Mouse (Mus musculus) intestine, embryonic 14.5 days (tissue): Measurements from ENCODE around the gene Mpzl3. TPM values are rescaled to one million over a fixed set of nuclear protein-coding genes. Genes with fewer than 3 reads are reported as not detected.

Source experiments
- ATAC-seq: fragments of 200-750 bp; cut with Nextera tagmentation; replicated peaks from 2 replicates; pipeline ENCODE4 v1.8.0; 2017; ENCODE audit warnings: low read depth, moderate number of reproducible peaks, moderate TSS enrichment, moderate library complexity; ENCODE audit not compliant: low FRiP score, low TSS enrichment
- DNase-seq: peaks from one replicate; pipeline ENCODE4 v3.0.0-alpha.2; 2018; ENCODE audit warnings: low spot score
- H3K27ac ChIP-seq: fragments of 300-500 bp; sonication (generic); 2 replicates; pipeline ENCODE4 v1.5.1; 2014; ENCODE audit warnings: low read depth, mild to moderate bottlenecking, control low read depth
- H3K27me3 ChIP-seq: fragments of 300-500 bp; sonication (generic); replicated peaks from 2 replicates; pipeline ENCODE4 v1.6.1; 2014; ENCODE audit warnings: low read length, control low read depth; ENCODE audit not compliant: control insufficient read depth, insufficient read depth
- H3K36me3 ChIP-seq: fragments of 300-500 bp; sonication (generic); 2 replicates; pipeline ENCODE4 v1.6.1; 2014; ENCODE audit warnings: low read length, control low read depth; ENCODE audit not compliant: control insufficient read depth, insufficient read depth
- H3K4me1 ChIP-seq: fragments of 300-500 bp; sonication (generic); replicated peaks from 2 replicates; pipeline ENCODE4 v1.6.1; 2014; ENCODE audit warnings: low read length, control low read depth, mixed read lengths; ENCODE audit not compliant: control insufficient read depth, insufficient read depth
- H3K4me2 ChIP-seq: fragments of 300-500 bp; sonication (generic); 2 replicates; pipeline ENCODE4 v1.6.1; 2014; ENCODE audit warnings: low read length
- H3K4me3 ChIP-seq: fragments of 300-500 bp; sonication (generic); 2 replicates; pipeline ENCODE4 v1.5.1; 2014; ENCODE audit warnings: low read depth, low read length, control low read depth, mixed read lengths
- H3K9ac ChIP-seq: fragments of 300-500 bp; sonication (generic); 2 replicates; pipeline ENCODE4 v1.6.1; 2014; ENCODE audit warnings: mild to moderate bottlenecking, low read length
- H3K9me3 ChIP-seq: fragments of 300-500 bp; sonication (generic); 2 replicates; pipeline ENCODE4 v1.6.1; 2016; ENCODE audit warnings: low read length, control low read depth; ENCODE audit not compliant: control insufficient read depth
- WGBS: fragments of 180-500 bp; shearing (Covaris S2); extraction: QIAGEN DNeasy Blood & Tissue Kit; methylation state at CpG from one replicate; pipeline ENCODE4 v1.1.7; 2014; 5-methylcytosine and 5-hydroxymethylcytosine counted together
- polyA plus RNA-seq: library from polyadenylated mRNA; unstranded; fragments of >200 nt; fragmentation: Nextera tagmentation; extraction: Ambion mirVana; gene quantifications from 2 replicates; pipeline ENCODE4 v1.2.1, GENCODE M21; 2014

Mpzl3 gene
- polyA plus RNA-seq, 1 experiment from 2014 or later = 6.5 TPM

GRCm38 (mm10) chr9:45083132-45083531 is 28.1 kb downstream of the Mpzl3 start:
- Histone ChIP-seq H3K27ac (no peak overlapping the region), H3K9me3 (no peaks in the 10 kb centered on the region), H3K4me2 (no peak overlapping the region), H3K4me3 (no peak overlapping the region), H3K27me3 (0 out of 2 replicates have a peak, but pooled peaks cover 5% of the 10 kb centered on the region), H3K9ac (no peak overlapping the region), H3K36me3 (no peaks in the 10 kb centered on the region), H3K4me1 (no peaks in the 10 kb centered on the region)
- DNase-seq (no peak), ATAC-seq (no peak)
- WGBS = 84% methylated on average over 3 of the region's 3 CpGs

GRCm38 (mm10) chr9:45084556-45084955 is 29.6 kb downstream of the Mpzl3 start:
- Histone ChIP-seq H3K4me1 (no peaks in the 10 kb centered on the region), H3K4me2 (no peak overlapping the region), H3K4me3 (no peak overlapping the region), H3K9me3 (no peaks in the 10 kb centered on the region), H3K9ac (no peak overlapping the region), H3K27me3 (0 out of 2 replicates have a peak, but pooled peaks cover 5% of the 10 kb centered on the region), H3K36me3 (no peaks in the 10 kb centered on the region), H3K27ac (no peak overlapping the region)
- ATAC-seq = no peak
- no peak for DNase-seq
- 69% methylated on average over 5 of the region's 5 CpGs for WGBS

GRCm38 (mm10) chr9:45085741-45086690 is 31.0 kb downstream of the Mpzl3 start:
- H3K4me3 ChIP-seq = no peak overlapping the region
- H3K4me2 ChIP-seq = no peak overlapping the region
- no peak for DNase-seq
- ATAC-seq = no peak
- H3K9ac ChIP-seq = no peak overlapping the region
- H3K9me3 ChIP-seq = no peaks in the 10 kb centered on the region
- H3K4me1 ChIP-seq = no peaks in the 10 kb centered on the region
- H3K27me3 ChIP-seq = 0 out of 2 replicates have a peak, but pooled peaks cover 5% of the 10 kb centered on the region
- no peaks in the 10 kb centered on the region for H3K36me3 ChIP-seq
- H3K27ac ChIP-seq = no peak overlapping the region
- 78% methylated on average over 12 of the region's 12 CpGs for WGBS

- Histone ChIP-seq H3K9me3 (no peaks in the 10 kb centered on the region), H3K4me1 (no peaks in the 10 kb centered on the region), H3K9ac (no peak overlapping the region), H3K4me2 (no peak overlapping the region), H3K27me3 (no peaks in the 10 kb centered on the region), H3K27ac (no peak overlapping the region), H3K36me3 (no peaks in the 10 kb centered on the region), H3K4me3 (no peak overlapping the region)
- DNase-seq (no peak), ATAC-seq (no peak)
Observed at GRCm38 (mm10) chr9:45088040-45088439, 33.1 kb downstream of the Mpzl3 start.

GRCm38 (mm10) chr9:45090811-45091210 is 35.8 kb downstream of the Mpzl3 start:
- Histone ChIP-seq H3K4me1 (no peaks in the 10 kb centered on the region), H3K27ac (no peak overlapping the region), H3K4me2 (no peak overlapping the region), H3K4me3 (no peak overlapping the region), H3K9me3 (no peaks in the 10 kb centered on the region), H3K36me3 (no peaks in the 10 kb centered on the region), H3K27me3 (no peaks in the 10 kb centered on the region), H3K9ac (no peak overlapping the region)
- 63% methylated on average over 3 of the region's 3 CpGs for WGBS
- DNase-seq = no peak
- no peak for ATAC-seq

- no peak for ATAC-seq
- H3K4me2 ChIP-seq = no peak overlapping the region
- no peaks in the 10 kb centered on the region for H3K27me3 ChIP-seq
- H3K36me3 ChIP-seq = no peaks in the 10 kb centered on the region
- no peak overlapping the region for H3K4me3 ChIP-seq
- H3K9ac ChIP-seq = no peak overlapping the region
- 55% methylated on average over 4 of the region's 4 CpGs for WGBS
- no peak for DNase-seq
- H3K4me1 ChIP-seq = no peaks in the 10 kb centered on the region
- no peaks in the 10 kb centered on the region for H3K9me3 ChIP-seq
- H3K27ac ChIP-seq = no peak overlapping the region
Observed at GRCm38 (mm10) chr9:45092641-45093040, 37.7 kb downstream of the Mpzl3 start.

- Histone ChIP-seq H3K36me3 (no peaks in the 10 kb centered on the region), H3K4me3 (no peak overlapping the region), H3K4me1 (no peaks in the 10 kb centered on the region), H3K27ac (no peak overlapping the region), H3K9ac (no peak overlapping the region), H3K4me2 (no peak overlapping the region), H3K9me3 (no peaks in the 10 kb centered on the region), H3K27me3 (no peaks in the 10 kb centered on the region)
- no peak for ATAC-seq
- DNase-seq = no peak
- WGBS = 77% methylated on average over 6 of the region's 6 CpGs
Observed at GRCm38 (mm10) chr9:45095149-45095937, 40.4 kb downstream of the Mpzl3 start.

- Histone ChIP-seq H3K27ac (no peak overlapping the region), H3K27me3 (no peaks in the 10 kb centered on the region), H3K4me2 (no peak overlapping the region), H3K9me3 (no peaks in the 10 kb centered on the region), H3K36me3 (no peaks in the 10 kb centered on the region), H3K4me3 (no peak overlapping the region), H3K9ac (no peak overlapping the region), H3K4me1 (no peaks in the 10 kb centered on the region)
- 86% methylated on average over 5 of the region's 5 CpGs for WGBS
- ATAC-seq (no peak), DNase-seq (no peak)
Observed at GRCm38 (mm10) chr9:45097877-45098276, 42.9 kb downstream of the Mpzl3 start.
